Mouse (Mus musculus) kidney, adult 18-20 months (tissue): ENCODE measurements around the gene Pfn4.
"Not testable (repeated sequence)": the region's sequence is repeated elsewhere in the genome, so short reads cannot be mapped to it uniquely, and the experiment has no call there.

Experiments
- DNase-seq: peaks from one replicate; pipeline ENCODE4 v3.0.0; 2021

Pfn4 gene

DNA sequence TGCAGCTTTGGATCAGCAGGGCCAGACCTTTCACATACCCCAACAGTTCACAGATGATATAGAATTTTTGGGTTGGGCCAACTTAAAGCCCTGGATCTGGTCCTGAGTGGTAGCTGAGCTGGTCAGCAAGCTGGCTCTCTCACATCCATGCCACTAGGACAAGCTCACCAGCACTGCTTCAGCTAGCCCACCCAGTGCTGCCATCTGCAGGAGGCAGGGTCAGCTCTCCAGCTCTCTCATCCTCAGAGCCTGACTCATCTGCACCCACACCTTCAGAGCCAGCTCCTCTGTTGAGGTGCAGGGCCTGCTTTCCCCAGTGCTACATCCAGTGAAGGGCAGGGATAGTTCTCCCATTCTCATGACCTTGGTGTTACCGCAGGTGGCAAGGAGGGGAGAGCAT, 24.9 kb downstream of the Pfn4 start:
- no peak for DNase-seq

DNA sequence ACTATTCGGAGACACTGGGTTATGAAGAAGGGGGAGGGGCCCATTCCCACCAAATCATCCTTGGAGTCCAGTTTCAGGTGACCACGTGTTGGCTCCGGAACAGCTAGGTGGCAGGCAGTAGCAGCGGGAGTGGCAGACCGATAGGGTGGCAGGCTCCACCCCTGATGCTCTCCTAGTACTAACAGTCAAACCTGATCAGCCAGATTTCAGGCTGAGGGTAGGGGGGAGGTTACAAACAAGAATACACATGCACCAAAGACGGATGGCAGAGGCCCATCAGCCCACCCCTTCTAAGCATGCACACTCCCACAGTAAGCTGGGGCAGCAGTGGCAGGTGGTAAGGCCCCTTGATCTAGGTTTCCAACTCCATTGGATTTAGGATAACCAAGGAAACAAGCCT, 28.6 kb downstream of the Pfn4 start:
- DNase-seq: not testable (repeated sequence)

- no peak for DNase-seq
Measured at GRCm38 (mm10) chr12:4811036-4811435, 42.2 kb downstream of the Pfn4 start.

- no peak for DNase-seq
Measured at GRCm38 (mm10) chr12:4811705-4812104, 42.9 kb downstream of the Pfn4 start.

DNA sequence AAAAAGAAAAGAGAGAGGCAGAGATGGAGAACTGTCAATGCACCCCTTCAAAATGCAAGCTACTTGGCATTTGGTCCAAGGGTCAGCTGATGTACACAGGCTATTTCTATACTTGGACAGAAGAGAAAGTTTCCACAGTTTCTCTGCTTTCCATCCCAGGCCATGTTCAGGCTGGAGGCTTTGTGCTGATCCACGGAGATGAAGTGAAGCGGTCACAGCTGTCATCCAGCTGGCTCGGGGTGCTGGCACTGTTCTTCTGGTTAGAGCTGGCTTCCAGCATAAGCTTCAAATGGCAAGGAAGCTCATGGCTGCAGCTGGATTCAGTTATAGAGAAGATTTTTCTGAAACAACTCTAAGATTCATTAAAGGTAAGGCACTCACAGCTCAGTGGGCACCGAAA, 44.8 kb downstream of the Pfn4 start:
- DNase-seq: no peak

DNA sequence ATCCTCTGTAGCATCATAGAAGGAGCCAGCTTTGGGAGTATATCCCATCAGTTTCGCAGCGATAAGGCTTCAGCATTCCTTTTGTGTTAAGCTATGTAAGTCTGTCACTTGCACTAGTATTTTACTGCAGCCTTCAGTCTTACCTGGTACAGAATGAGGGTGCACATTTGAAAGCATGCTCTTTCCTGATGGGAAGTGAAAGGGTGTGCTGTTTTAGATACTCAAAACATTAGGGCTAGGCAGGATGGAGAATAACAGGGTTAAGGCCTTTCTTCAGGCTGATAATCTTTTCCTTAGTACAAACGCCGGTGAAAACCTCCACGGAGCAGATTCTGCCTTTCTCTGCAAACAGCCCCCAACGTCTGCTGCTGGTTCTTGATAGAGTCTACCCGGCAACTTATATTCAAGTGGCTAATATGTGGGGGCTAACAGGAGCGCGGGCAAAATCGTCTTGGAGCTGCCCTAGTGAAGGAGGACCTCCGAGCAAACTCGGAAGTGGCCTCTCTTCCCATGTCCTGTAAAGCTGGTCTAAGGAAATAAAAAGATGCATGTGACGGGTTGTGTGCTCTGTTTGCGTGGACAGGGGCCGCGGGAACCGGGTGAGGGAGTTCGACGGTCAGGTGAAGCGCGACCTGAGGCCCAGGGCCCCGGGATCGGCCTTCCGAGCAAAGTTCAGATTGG, 48.0 kb downstream of the Pfn4 start:
- DNase-seq: no peak

GRCm38 (mm10) chr12:4817361-4818101, 48.7 kb downstream of the Pfn4 start, which contains the start of gene Sf3b6:
Gene Sf3b6, plus strand, starts transcription at chr12:4817544.
- peak; percentile 99 for DNase-seq

GRCm38 (mm10) chr12:4827256-4827655, 58.4 kb downstream of the Pfn4 start:
- DNase-seq: no peak
